Mouse (Mus musculus): ENCODE data around the gene Ccdc175. TPM values are rescaled to one million over a fixed set of nuclear protein-coding genes. Genes with fewer than 3 reads are reported as not detected.

Gene Ccdc175
- polyA plus RNA-seq, 1 experiment from 2014 or later, result not detected

GRCm38 (mm10) chr12:72223557-72224102 is 38.8 kb upstream of the Ccdc175 start:
- Histone ChIP-seq H3K4me1 (ENCODE audit: insufficient read depth) (no peaks in the 10 kb centered on the region), H3K27me3 (ENCODE audit: insufficient read depth, low read length) (no peaks in the 10 kb centered on the region), H3K4me2 (no peak overlapping the region), H3K27ac (ENCODE audit: low read depth) (no peak overlapping the region), H3K4me3 (ENCODE audit: low read depth, low read length) (no peak overlapping the region), H3K36me3 (ENCODE audit: insufficient read depth) (no peaks in the 10 kb centered on the region), H3K9ac (no peak overlapping the region), H3K9me3 (ENCODE audit: low read depth, low read length) (no peaks in the 10 kb centered on the region)
- ATAC-seq (ENCODE audit: insufficient read depth) (no peak), DNase-seq (no peak)
- 89% methylated on average over 16 of the region's 16 CpGs for WGBS
- TF ChIP-seq CTCF (IDR thresholded peaks at IDR 0.05; ENCODE audit: low read depth), result no peak

GRCm38 (mm10) chr12:72213554-72213953 is 28.7 kb upstream of the Ccdc175 start:
- H3K4me2 ChIP-seq, result no peak overlapping the region
- no peak overlapping the region for H3K27ac ChIP-seq (ENCODE audit: low read depth)
- H3K4me3 ChIP-seq (ENCODE audit: low read depth, low read length), result no peak overlapping the region
- no peak overlapping the region for H3K9ac ChIP-seq
- DNase-seq (peak; percentile 37), ATAC-seq (ENCODE audit: insufficient read depth) (no peak)
- 43% methylated on average over 5 of the region's 5 CpGs for WGBS
- H3K4me1 ChIP-seq (ENCODE audit: insufficient read depth), result no peaks in the 10 kb centered on the region
- H3K27me3 ChIP-seq (ENCODE audit: insufficient read depth, low read length), result no peaks in the 10 kb centered on the region
- TF ChIP-seq CTCF (IDR thresholded peaks at IDR 0.05; ENCODE audit: low read depth), result no peak
- H3K36me3 ChIP-seq (ENCODE audit: insufficient read depth), result no peaks in the 10 kb centered on the region
- H3K9me3 ChIP-seq (ENCODE audit: low read depth, low read length), result no peaks in the 10 kb centered on the region

GRCm38 (mm10) chr12:72200828-72201227 is 16.0 kb upstream of the Ccdc175 start:
- Histone ChIP-seq H3K27ac (ENCODE audit: low read depth) (no peak overlapping the region), H3K36me3 (ENCODE audit: insufficient read depth) (no peaks in the 10 kb centered on the region), H3K27me3 (ENCODE audit: insufficient read depth, low read length) (no peaks in the 10 kb centered on the region), H3K9ac (no peak overlapping the region), H3K4me2 (no peak overlapping the region), H3K9me3 (ENCODE audit: low read depth, low read length) (no peaks in the 10 kb centered on the region), H3K4me1 (ENCODE audit: insufficient read depth) (0 out of 2 replicates have a peak, but pooled peaks cover 4% of the 10 kb centered on the region), H3K4me3 (ENCODE audit: low read depth, low read length) (no peak overlapping the region)
- ATAC-seq (ENCODE audit: insufficient read depth) (no peak), DNase-seq (no peak)
- WGBS, result 84% methylated on average over 3 of the region's 3 CpGs
- no peak for TF ChIP-seq CTCF (IDR thresholded peaks at IDR 0.05; ENCODE audit: low read depth)

DNA sequence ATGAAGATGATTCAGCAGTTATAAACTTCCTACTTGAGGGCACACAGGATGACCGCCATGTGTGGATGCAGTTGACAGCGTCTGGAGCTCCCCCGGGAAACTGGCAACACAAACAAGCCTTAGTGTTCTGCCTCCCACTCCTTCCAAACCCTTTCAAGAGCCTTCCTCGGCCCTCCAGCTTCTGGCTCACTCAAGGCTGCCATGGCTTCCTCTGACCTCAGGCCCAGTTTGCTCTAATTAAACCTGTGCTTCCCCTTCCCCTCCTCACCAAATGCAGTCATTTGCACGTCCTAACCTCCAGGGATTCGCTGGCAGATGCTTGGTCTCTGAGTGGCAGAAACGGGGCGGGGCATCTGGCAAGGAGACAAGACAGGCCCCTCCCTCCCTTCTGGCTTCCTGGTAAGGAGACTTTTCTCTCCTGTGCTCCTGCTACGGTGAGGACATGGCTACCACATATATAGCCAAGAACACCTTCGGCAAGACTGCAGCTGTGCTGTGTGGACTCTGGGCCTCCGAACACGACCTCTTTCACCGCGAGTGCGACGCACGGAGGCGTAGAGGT is 13.2 kb upstream of the Ccdc175 start:
- peak overlapping the region; percentile 42 for H3K4me2 ChIP-seq
- H3K27ac ChIP-seq (ENCODE audit: low read depth), result no peak overlapping the region
- no peak for TF ChIP-seq CTCF (IDR thresholded peaks at IDR 0.05; ENCODE audit: low read depth)
- peak overlapping the region; percentile 12; the same call in 1 of the 2 replicates for H3K4me3 ChIP-seq (ENCODE audit: low read depth, low read length)
- 29% methylated on average over 18 of the region's 18 CpGs for WGBS
- 0 out of 2 replicates have a peak overlapping the region, but pooled peaks have one; percentile 16 for H3K9ac ChIP-seq
- 0 out of 2 replicates have a peak, but pooled peaks cover 4% of the 10 kb centered on the region for H3K4me1 ChIP-seq (ENCODE audit: insufficient read depth)
- no peaks in the 10 kb centered on the region for H3K9me3 ChIP-seq (ENCODE audit: low read depth, low read length)
- ATAC-seq (ENCODE audit: insufficient read depth), result peak; percentile 68
- no peaks in the 10 kb centered on the region for H3K27me3 ChIP-seq (ENCODE audit: insufficient read depth, low read length)
- no peaks in the 10 kb centered on the region for H3K36me3 ChIP-seq (ENCODE audit: insufficient read depth)
- peak; percentile 61 for DNase-seq

DNA sequence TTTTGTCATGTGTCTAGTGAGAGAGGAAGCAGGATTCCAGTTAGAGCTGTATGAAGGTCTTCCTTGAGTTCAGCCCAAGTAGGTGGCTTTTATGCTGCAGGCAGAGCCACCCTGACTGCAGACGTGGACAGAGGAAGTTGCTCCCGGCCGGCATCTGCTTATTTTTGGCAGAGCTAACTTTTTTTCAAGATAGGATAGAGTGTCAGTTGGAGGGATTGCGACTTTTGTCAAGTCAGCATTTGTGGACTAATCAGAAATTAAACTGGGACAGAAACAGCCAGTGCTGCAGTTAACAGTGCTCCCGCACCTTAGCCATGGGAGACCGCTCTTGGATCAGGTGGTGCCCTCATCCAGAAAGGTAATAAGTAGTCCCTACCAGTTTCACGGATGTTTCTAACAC is 12.6 kb upstream of the Ccdc175 start:
- no peak for TF ChIP-seq CTCF (IDR thresholded peaks at IDR 0.05; ENCODE audit: low read depth)
- H3K9ac ChIP-seq, result no peak overlapping the region
- DNase-seq, result peak; percentile 54
- no peaks in the 10 kb centered on the region for H3K27me3 ChIP-seq (ENCODE audit: insufficient read depth, low read length)
- peak; percentile 44; the same call in 1 of the 2 replicates for ATAC-seq (ENCODE audit: insufficient read depth)
- 0 out of 2 replicates have a peak, but pooled peaks cover 4% of the 10 kb centered on the region for H3K4me1 ChIP-seq (ENCODE audit: insufficient read depth)
- no peak overlapping the region for H3K4me3 ChIP-seq (ENCODE audit: low read depth, low read length)
- no peak overlapping the region for H3K27ac ChIP-seq (ENCODE audit: low read depth)
- WGBS, result 45% methylated on average over 7 of the region's 7 CpGs
- no peaks in the 10 kb centered on the region for H3K9me3 ChIP-seq (ENCODE audit: low read depth, low read length)
- H3K36me3 ChIP-seq (ENCODE audit: insufficient read depth), result no peaks in the 10 kb centered on the region
- no peak overlapping the region; the same call in 1 of the 2 replicates for H3K4me2 ChIP-seq

GRCm38 (mm10) chr12:72179561-72179960 is 5.3 kb downstream of the Ccdc175 start:
- 69% methylated on average over 4 of the region's 4 CpGs for WGBS
- no peak for ATAC-seq (ENCODE audit: insufficient read depth)
- DNase-seq, result no peak

GRCm38 (mm10) chr12:72178322-72178721 is 6.5 kb downstream of the Ccdc175 start:
- Histone ChIP-seq H3K4me2 (no peak overlapping the region), H3K36me3 (ENCODE audit: insufficient read depth) (no peaks in the 10 kb centered on the region), H3K9me3 (ENCODE audit: low read depth, low read length) (no peaks in the 10 kb centered on the region), H3K4me3 (ENCODE audit: low read depth, low read length) (no peak overlapping the region), H3K27ac (ENCODE audit: low read depth) (no peak overlapping the region), H3K4me1 (ENCODE audit: insufficient read depth) (no peaks in the 10 kb centered on the region), H3K9ac (no peak overlapping the region), H3K27me3 (ENCODE audit: insufficient read depth, low read length) (no peaks in the 10 kb centered on the region)
- WGBS, result 86% methylated on average over 3 of the region's 3 CpGs
- no peak for TF ChIP-seq CTCF (IDR thresholded peaks at IDR 0.05; ENCODE audit: low read depth)
- DNase-seq (no peak), ATAC-seq (ENCODE audit: insufficient read depth) (no peak)

More at GRCm38 (mm10) chr12:72179561-72179960, 5.3 kb downstream of the Ccdc175 start:
- no peaks in the 10 kb centered on the region for H3K9me3 ChIP-seq (ENCODE audit: low read depth, low read length)
- H3K36me3 ChIP-seq (ENCODE audit: insufficient read depth), result no peaks in the 10 kb centered on the region
- no peaks in the 10 kb centered on the region for H3K27me3 ChIP-seq (ENCODE audit: insufficient read depth, low read length)
- no peak for TF ChIP-seq CTCF (IDR thresholded peaks at IDR 0.05; ENCODE audit: low read depth)
- no peak overlapping the region for H3K4me2 ChIP-seq
- H3K4me3 ChIP-seq (ENCODE audit: low read depth, low read length), result no peak overlapping the region
- no peak overlapping the region for H3K27ac ChIP-seq (ENCODE audit: low read depth)
- H3K9ac ChIP-seq, result no peak overlapping the region
- H3K4me1 ChIP-seq (ENCODE audit: insufficient read depth), result no peaks in the 10 kb centered on the region
